Mouse (Mus musculus): ENCODE results near the gene Polr1d.

GRCm38 (mm10) chr5:147043240-147043844 lies 33.5 kb upstream of the Polr1d start:
- TF ChIP-seq CTCF (IDR thresholded peaks at IDR 0.05), result no peak
- TF ChIP-seq EP300 (IDR thresholded peaks at IDR 0.05; ENCODE audit: insufficient read depth, low read depth, low read length), result no peak
